Mouse (Mus musculus) myocyte (in vitro differentiated cells): ENCODE results near the gene Cd151. TPM values are rescaled to one million over a fixed set of nuclear protein-coding genes. Genes with fewer than 3 reads are reported as not detected.

Experiments
- H3K27me3 ChIP-seq: one replicate; pipeline ENCODE4 v1.6.1; 2011; ENCODE audit not compliant: control insufficient read depth, insufficient read depth, insufficient read length
- H3K36me3 ChIP-seq: one replicate; pipeline ENCODE4 v1.6.1; 2011; ENCODE audit not compliant: control insufficient read depth, insufficient read depth
- H3K4me2 ChIP-seq: one replicate; pipeline ENCODE4 v1.6.1; 2011; ENCODE audit warnings: low read depth, control low read depth
- H3K4me3 ChIP-seq: one replicate; pipeline ENCODE4 v1.5.1; 2011; ENCODE audit warnings: mild to moderate bottlenecking, control low read depth, moderate library complexity
- H3K79me2 ChIP-seq: one replicate; pipeline ENCODE4 v1.6.1; 2011; ENCODE audit not compliant: control insufficient read depth, insufficient read depth
- H3ac ChIP-seq: one replicate; pipeline ENCODE4 v1.6.1; 2011; ENCODE audit not compliant: control insufficient read depth, insufficient read length
- CEBPB ChIP-seq: IDR thresholded peaks from 2 replicates; pipeline ENCODE4 v1.6.1; 2011; ENCODE audit warnings: mild to moderate bottlenecking, moderate library complexity; ENCODE audit not compliant: poor library complexity, insufficient read depth, severe bottlenecking
- E2F4 ChIP-seq: IDR thresholded peaks from one replicate; pipeline ENCODE4 v1.6.1; 2011; ENCODE audit warnings: mild to moderate bottlenecking, control low read depth, moderate library complexity; ENCODE audit not compliant: insufficient read depth
- MAX ChIP-seq: IDR thresholded peaks from one replicate; pipeline ENCODE4 v1.6.1; 2011; ENCODE audit warnings: low read depth, mild to moderate bottlenecking, control low read depth
- MYOD1 ChIP-seq, 3 experiments: IDR thresholded peaks; one replicate each; pipeline ENCODE4 v1.6.1; 2011; ENCODE audit warnings: control low read depth in 2 of 3, low read depth in 2 of 3, mild to moderate bottlenecking in 2 of 3, moderate library complexity in 1 of 3; ENCODE audit not compliant: insufficient read length in 2 of 3, control insufficient read depth in 1 of 3
- MYOG ChIP-seq, 3 experiments: IDR thresholded peaks; one replicate each; pipeline ENCODE4 v1.6.1; 2011; ENCODE audit warnings: control low read depth in 2 of 3, low read depth in 2 of 3, mild to moderate bottlenecking in 2 of 3; ENCODE audit not compliant: insufficient read length in 2 of 3, control insufficient read depth in 1 of 3, insufficient read depth in 1 of 3
- POLR2A ChIP-seq: IDR thresholded peaks from one replicate; pipeline ENCODE4 v1.6.1; 2011; ENCODE audit warnings: low read depth, mild to moderate bottlenecking, control low read depth, moderate library complexity; ENCODE audit not compliant: insufficient read length
- POLR2AphosphoS2 ChIP-seq: IDR thresholded peaks from one replicate; pipeline ENCODE4 v1.6.1; 2011; ENCODE audit warnings: low read depth, control low read depth; ENCODE audit not compliant: insufficient read length
- REST ChIP-seq: IDR thresholded peaks from one replicate; pipeline ENCODE4 v1.6.1; 2011; ENCODE audit warnings: mild to moderate bottlenecking, control low read depth, moderate library complexity; ENCODE audit not compliant: insufficient read depth, insufficient read length
- SRF ChIP-seq: IDR thresholded peaks from one replicate; pipeline ENCODE4 v1.6.1; 2011; ENCODE audit warnings: low read depth; ENCODE audit not compliant: control insufficient read depth, insufficient read length
- TCF12 ChIP-seq: IDR thresholded peaks from one replicate; pipeline ENCODE4 v1.6.1; 2011; ENCODE audit warnings: mild to moderate bottlenecking, control low read depth; ENCODE audit not compliant: poor library complexity, insufficient read depth, severe bottlenecking
- TCF3 ChIP-seq: IDR thresholded peaks from one replicate; pipeline ENCODE4 v1.6.1; 2011; ENCODE audit warnings: low read depth, control low read depth; ENCODE audit not compliant: insufficient read length
- USF1 ChIP-seq: IDR thresholded peaks from one replicate; pipeline ENCODE4 v1.6.1; 2011; ENCODE audit warnings: low read depth, mild to moderate bottlenecking, control low read depth, moderate library complexity
- polyA plus RNA-seq: library from polyadenylated mRNA; unstranded; fragments of >200 nt; fragmentation: generic; extraction: Trizol; gene quantifications from one replicate; pipeline ENCODE4 v1.2.1, GENCODE M21; 2012; ENCODE audit warnings: missing spikeins

The Cd151 gene
- polyA plus RNA-seq, 1 experiment, result 267 TPM

- Histone ChIP-seq H3ac (no peak overlapping the region), H3K4me3 (peak overlapping the region; percentile 60), H3K79me2 (peaks cover 12% of the 10 kb centered on the region), H3K4me2 (peak overlapping the region; percentile 97), H3K27me3 (no peaks in the 10 kb centered on the region), H3K36me3 (no peaks in the 10 kb centered on the region)
- TF ChIP-seq CEBPB (no peak), MYOG (IDR thresholded peaks at IDR 0.05; ENCODE audit: control insufficient read depth in 1 of 3, insufficient read depth in 1 of 3, insufficient read length in 2 of 3, low read depth in 2 of 3) (no peak)
These were observed 31.2 kb upstream of the Cd151 start for GRCm38 (mm10) chr7:141435856-141436522.

GRCm38 (mm10) chr7:141436523-141436892, 30.7 kb upstream of the Cd151 start:
- Histone ChIP-seq H3K36me3 (no peaks in the 10 kb centered on the region), H3K4me3 (peak overlapping the region; percentile 60), H3K79me2 (peaks cover 12% of the 10 kb centered on the region), H3K4me2 (peak overlapping the region; percentile 97), H3K27me3 (no peaks in the 10 kb centered on the region), H3ac (peak overlapping the region; percentile 30)
- no peak for TF ChIP-seq E2F4

- Histone ChIP-seq H3K79me2 (peaks cover 12% of the 10 kb centered on the region), H3K4me2 (peak within 1 kb of the TSS; percentile 97), H3K27me3 (no peaks in the 10 kb centered on the region), H3K4me3 (peak within 1 kb of the TSS; percentile 60), H3K36me3 (no peaks in the 10 kb centered on the region), H3ac (peak within 1 kb of the TSS; percentile 30)
- TF ChIP-seq USF1, result no peak
- TF ChIP-seq MYOG (IDR thresholded peaks at IDR 0.05; ENCODE audit: control insufficient read depth in 1 of 3, insufficient read depth in 1 of 3, insufficient read length in 2 of 3, low read depth in 2 of 3), result no peak
- TF ChIP-seq POLR2A, result peak; percentile 78
- TF ChIP-seq POLR2AphosphoS2, result peak; percentile 92
- TF ChIP-seq E2F4, result peak; percentile 18
- peak in 1 of 3 experiments; percentile 1 for TF ChIP-seq MYOD1 (IDR thresholded peaks at IDR 0.05; ENCODE audit: control insufficient read depth in 1 of 3, insufficient read length in 2 of 3, low read depth in 2 of 3)
These were observed 29.7 kb upstream of the Cd151 start, which contains the start of gene Slc25a22 for GRCm38 (mm10) chr7:141437178-141438120. Slc25a22 (minus strand) TSS chr7:141437892.

- Histone ChIP-seq H3ac (no peak overlapping the region), H3K79me2 (peaks cover 12% of the 10 kb centered on the region), H3K4me3 (no peak overlapping the region), H3K36me3 (no peaks in the 10 kb centered on the region), H3K27me3 (no peaks in the 10 kb centered on the region), H3K4me2 (no peak overlapping the region)
- no peak for TF ChIP-seq E2F4
These were observed 28.8 kb upstream of the Cd151 start for GRCm38 (mm10) chr7:141438201-141438968.

- Histone ChIP-seq H3K4me2 (no peak overlapping the region), H3K4me3 (no peak overlapping the region), H3K27me3 (no peaks in the 10 kb centered on the region), H3ac (no peak overlapping the region), H3K36me3 (no peaks in the 10 kb centered on the region), H3K79me2 (peaks cover 12% of the 10 kb centered on the region)
- TF ChIP-seq MYOG (IDR thresholded peaks at IDR 0.05; ENCODE audit: control insufficient read depth in 1 of 3, insufficient read depth in 1 of 3, insufficient read length in 2 of 3, low read depth in 2 of 3), result no peak
- TF ChIP-seq CEBPB, result no peak
- TF ChIP-seq TCF12, result no peak
- TF ChIP-seq REST, result no peak
- no peak for TF ChIP-seq SRF
- no peak for TF ChIP-seq MAX
- no peak for TF ChIP-seq POLR2AphosphoS2
- no peak for TF ChIP-seq E2F4
- TF ChIP-seq MYOD1 (IDR thresholded peaks at IDR 0.05; ENCODE audit: control insufficient read depth in 1 of 3, insufficient read length in 2 of 3, low read depth in 2 of 3), result no peak
- TF ChIP-seq TCF3, result no peak
- no peak for TF ChIP-seq USF1
- TF ChIP-seq POLR2A, result no peak
These were observed 28.0 kb upstream of the Cd151 start for GRCm38 (mm10) chr7:141439140-141439679.
